Mouse (Mus musculus) spleen, adult 2 months (tissue): Measurements from ENCODE around the gene Ace3.

Experiments
- CTCF ChIP-seq: fragments of 200-500 bp; IDR thresholded peaks from 2 replicates; pipeline ENCODE4 v1.5.1; 2011; ENCODE audit warnings: mild to moderate bottlenecking, inconsistent platforms; ENCODE audit not compliant: insufficient read depth, insufficient read length, insufficient replicate concordance; ENCODE audit errors: extremely low read depth
- POLR2A ChIP-seq: fragments of 200-500 bp; IDR thresholded peaks from 2 replicates; pipeline ENCODE4 v1.6.1; 2011; ENCODE audit warnings: low read depth, low read length, inconsistent platforms

GRCm38 (mm10) chr11:106045256-106045655 is 50.8 kb downstream of the Ace3 start:
- TF ChIP-seq CTCF (no peak), POLR2A (no peak)
